Mouse (Mus musculus) neural tube, embryonic 13.5 days (tissue): ENCODE results near the gene Engase. TPM values are rescaled to one million over a fixed set of nuclear protein-coding genes. Genes with fewer than 3 reads are reported as not detected.

Experiments
- ATAC-seq: fragments of 200-750 bp; cut with Nextera tagmentation; 2 replicates; pipeline ENCODE4 v1.8.0; 2017; ENCODE audit warnings: low read depth, mild to moderate bottlenecking, moderate TSS enrichment, moderate library complexity
- H3K27ac ChIP-seq: fragments of 300-500 bp; sonication (generic); replicated peaks from 2 replicates; pipeline ENCODE4 v1.5.1; 2015; ENCODE audit warnings: moderate library complexity, mild to moderate bottlenecking, inconsistent platforms
- H3K27me3 ChIP-seq: fragments of 300-500 bp; sonication (generic); 2 replicates; pipeline ENCODE4 v1.6.1; 2015; ENCODE audit warnings: mild to moderate bottlenecking, inconsistent platforms
- H3K36me3 ChIP-seq: fragments of 300-500 bp; sonication (generic); 2 replicates; pipeline ENCODE4 v1.6.1; 2015; ENCODE audit warnings: mild to moderate bottlenecking, inconsistent platforms
- H3K4me1 ChIP-seq: fragments of 300-500 bp; sonication (generic); replicated peaks from 2 replicates; pipeline ENCODE4 v1.6.1; 2015; ENCODE audit warnings: inconsistent platforms
- H3K4me2 ChIP-seq: fragments of 300-500 bp; sonication (generic); 2 replicates; pipeline ENCODE4 v1.6.1; 2015; ENCODE audit warnings: inconsistent platforms, mild to moderate bottlenecking, moderate library complexity
- H3K4me3 ChIP-seq: fragments of 300-500 bp; sonication (generic); 2 replicates; pipeline ENCODE4 v1.5.1; 2015; ENCODE audit warnings: mild to moderate bottlenecking, inconsistent platforms
- H3K9ac ChIP-seq: fragments of 300-500 bp; sonication (generic); 2 replicates; pipeline ENCODE4 v1.6.1; 2015; ENCODE audit warnings: moderate library complexity, mild to moderate bottlenecking, inconsistent platforms
- H3K9me3 ChIP-seq: fragments of 300-500 bp; sonication (generic); 2 replicates; pipeline ENCODE4 v1.6.1; 2016; ENCODE audit warnings: inconsistent platforms
- WGBS: fragments of 180-500 bp; shearing (Covaris S2); methylation state at CpG from one replicate; pipeline ENCODE4 v1.1.7; 2015; 5-methylcytosine and 5-hydroxymethylcytosine counted together
- polyA plus RNA-seq: library from polyadenylated mRNA; unstranded; fragments of >200 nt; fragmentation: Nextera tagmentation; extraction: Ambion mirVana; gene quantifications from 2 replicates; pipeline ENCODE4 v1.2.1, GENCODE M21; 2015

Gene Engase
- polyA plus RNA-seq, 1 experiment from 2014 or later, result 10.0 TPM

- no peaks in the 10 kb centered on the region for H3K36me3 ChIP-seq
- H3K9me3 ChIP-seq, result no peaks in the 10 kb centered on the region
- peak overlapping the region; percentile 39; the same call in 1 of the 2 replicates for H3K9ac ChIP-seq
- H3K27me3 ChIP-seq, result peaks cover 3% of the 10 kb centered on the region; the same call in 1 of the 2 replicates
- peak overlapping the region; percentile 89 for H3K27ac ChIP-seq
- WGBS, result 37% methylated on average over 15 of the region's 15 CpGs
- H3K4me1 ChIP-seq, result peaks cover 73% of the 10 kb centered on the region
- ATAC-seq, result peak; percentile 66
- peak overlapping the region; percentile 30 for H3K4me2 ChIP-seq
- H3K4me3 ChIP-seq, result no peak overlapping the region
Measured at GRCm38 (mm10) chr11:118512257-118512910, 35.8 kb downstream of the Engase start.

DNA sequence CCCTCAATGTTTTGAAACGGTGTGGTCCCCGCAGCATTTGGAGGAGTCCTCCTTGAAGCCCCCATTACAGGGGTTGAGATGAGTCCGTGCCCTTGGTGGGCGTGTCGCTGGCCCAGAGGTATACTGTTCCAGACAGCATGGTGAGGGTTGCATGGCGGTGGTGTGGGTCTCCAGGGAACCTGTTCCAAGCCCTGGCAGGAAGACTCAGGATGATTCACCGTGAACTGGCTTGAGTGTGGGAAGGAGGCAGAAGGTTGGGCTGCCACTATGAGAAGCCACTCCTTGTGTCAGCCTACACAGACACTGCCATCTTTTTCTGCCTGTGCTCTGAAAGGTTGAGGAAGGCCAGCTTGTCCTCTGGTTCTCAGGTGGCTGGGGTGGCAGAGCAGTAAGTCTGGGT lies 41.3 kb downstream of the Engase start:
- no peak overlapping the region; the same call in 1 of the 2 replicates for H3K27ac ChIP-seq
- H3K4me3 ChIP-seq, result no peak overlapping the region
- no peaks in the 10 kb centered on the region for H3K9me3 ChIP-seq
- peaks cover 4% of the 10 kb centered on the region; the same call in 1 of the 2 replicates for H3K36me3 ChIP-seq
- H3K9ac ChIP-seq, result no peak overlapping the region
- no peaks in the 10 kb centered on the region for H3K27me3 ChIP-seq
- ATAC-seq, result no peak
- no peak overlapping the region for H3K4me2 ChIP-seq
- 65% methylated on average over 7 of the region's 7 CpGs for WGBS
- H3K4me1 ChIP-seq, result peaks cover 57% of the 10 kb centered on the region

DNA sequence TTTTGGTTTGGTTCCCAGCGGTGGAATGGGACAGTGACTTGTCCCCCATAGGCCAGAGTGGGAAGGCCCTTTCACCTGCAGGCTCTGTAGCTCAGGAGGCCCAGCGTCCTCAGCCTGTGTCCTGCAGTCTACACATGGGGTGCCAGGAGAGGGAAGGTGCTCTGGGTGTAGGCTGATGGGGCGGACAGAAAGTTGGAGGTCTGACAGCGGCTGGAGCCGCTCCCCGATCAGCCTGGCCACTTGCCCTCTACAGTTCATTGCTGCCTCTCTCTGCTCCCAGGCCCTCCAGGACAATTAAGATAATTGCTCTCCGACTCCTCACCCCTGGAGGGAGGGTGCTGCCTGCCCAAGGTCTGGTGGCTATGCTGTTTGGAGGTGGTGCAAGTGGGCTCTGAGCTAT lies 42.1 kb downstream of the Engase start:
- Histone ChIP-seq H3K4me2 (no peak overlapping the region), H3K4me3 (no peak overlapping the region), H3K9me3 (no peaks in the 10 kb centered on the region), H3K36me3 (peaks cover 4% of the 10 kb centered on the region; the same call in 1 of the 2 replicates), H3K27ac (no peak overlapping the region; the same call in 1 of the 2 replicates), H3K9ac (0 out of 2 replicates have a peak overlapping the region, but pooled peaks have one; percentile 17), H3K27me3 (no peaks in the 10 kb centered on the region), H3K4me1 (peaks cover 49% of the 10 kb centered on the region)
- no peak for ATAC-seq
- 61% methylated on average over 7 of the region's 7 CpGs for WGBS

- Histone ChIP-seq H3K27ac (no peak overlapping the region), H3K36me3 (peaks cover 4% of the 10 kb centered on the region; the same call in 1 of the 2 replicates), H3K9ac (no peak overlapping the region), H3K27me3 (no peaks in the 10 kb centered on the region), H3K4me3 (no peak overlapping the region), H3K9me3 (no peaks in the 10 kb centered on the region), H3K4me2 (no peak overlapping the region), H3K4me1 (peaks cover 53% of the 10 kb centered on the region)
- WGBS, result 62% methylated on average over 5 of the region's 5 CpGs
- ATAC-seq, result no peak
Measured at GRCm38 (mm10) chr11:118520251-118520650, 43.6 kb downstream of the Engase start.

GRCm38 (mm10) chr11:118520932-118521331 lies 44.3 kb downstream of the Engase start:
- no peak for ATAC-seq
- no peak overlapping the region for H3K4me3 ChIP-seq
- H3K9me3 ChIP-seq, result no peaks in the 10 kb centered on the region
- WGBS, result 73% methylated on average over 2 of the region's 2 CpGs
- no peak overlapping the region for H3K9ac ChIP-seq
- H3K27ac ChIP-seq, result no peak overlapping the region
- H3K27me3 ChIP-seq, result no peaks in the 10 kb centered on the region
- peaks cover 4% of the 10 kb centered on the region; the same call in 1 of the 2 replicates for H3K36me3 ChIP-seq
- no peak overlapping the region for H3K4me2 ChIP-seq
- peaks cover 53% of the 10 kb centered on the region for H3K4me1 ChIP-seq

DNA sequence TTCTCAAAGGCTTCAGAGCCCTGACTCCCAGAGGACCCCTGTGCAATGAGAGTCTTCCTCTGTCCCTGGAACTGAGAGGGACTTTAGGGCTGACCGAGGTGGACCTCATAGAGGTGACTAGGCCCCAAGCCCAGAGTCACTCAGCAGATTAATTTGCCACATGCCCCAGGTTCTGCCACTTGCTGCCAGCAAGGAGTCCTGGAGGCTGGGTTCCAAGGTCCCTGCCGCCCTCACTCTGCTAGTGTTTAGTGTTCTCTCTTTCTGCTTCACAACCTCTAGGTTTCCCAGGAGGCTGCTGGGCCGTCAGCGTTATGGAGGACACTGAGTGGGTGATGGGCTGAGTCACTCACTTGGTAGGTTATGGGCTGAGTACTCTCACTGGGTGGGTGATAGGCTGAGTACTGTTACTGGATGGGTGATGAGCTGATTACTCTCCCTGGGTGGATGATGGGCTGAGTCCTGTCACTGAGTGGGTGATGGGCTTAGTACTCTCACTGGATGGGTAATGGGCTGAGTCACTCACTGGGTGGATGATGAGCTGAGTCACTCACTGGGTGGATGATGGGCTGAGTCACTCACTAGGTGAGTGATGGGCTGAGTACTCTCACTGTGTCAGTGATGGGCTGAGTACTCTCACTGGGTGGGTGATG lies 47.0 kb downstream of the Engase start:
- Histone ChIP-seq H3K4me3 (no peak overlapping the region), H3K4me1 (peaks cover 50% of the 10 kb centered on the region), H3K4me2 (no peak overlapping the region), H3K9me3 (no peaks in the 10 kb centered on the region), H3K36me3 (peaks cover 4% of the 10 kb centered on the region; the same call in 1 of the 2 replicates), H3K9ac (no peak overlapping the region), H3K27ac (peak overlapping the region; percentile 93), H3K27me3 (no peaks in the 10 kb centered on the region)
- no peak for ATAC-seq
- WGBS, result 75% methylated on average over 4 of the region's 4 CpGs

- H3K4me2 ChIP-seq, result no peak overlapping the region
Measured at GRCm38 (mm10) chr11:118525059-118525458, 48.4 kb downstream of the Engase start.

GRCm38 (mm10) chr11:118528761-118529160 lies 52.1 kb downstream of the Engase start:
- Histone ChIP-seq H3K4me1 (peaks cover 77% of the 10 kb centered on the region), H3K27ac (no peak overlapping the region), H3K27me3 (no peaks in the 10 kb centered on the region), H3K9me3 (no peaks in the 10 kb centered on the region), H3K4me2 (no peak overlapping the region), H3K4me3 (no peak overlapping the region), H3K9ac (no peak overlapping the region), H3K36me3 (no peaks in the 10 kb centered on the region)
- WGBS, result 92% methylated on average over 9 of the region's 9 CpGs
- ATAC-seq, result no peak

More at GRCm38 (mm10) chr11:118525059-118525458, 48.4 kb downstream of the Engase start:
- H3K4me3 ChIP-seq, result no peak overlapping the region
- H3K9ac ChIP-seq, result peak overlapping the region; percentile 52
- H3K9me3 ChIP-seq, result no peaks in the 10 kb centered on the region
- 8% methylated on average over 11 of the region's 11 CpGs for WGBS
- ATAC-seq, result peak; percentile 58
- H3K4me1 ChIP-seq, result peaks cover 55% of the 10 kb centered on the region
- peak overlapping the region; percentile 93 for H3K27ac ChIP-seq
- peaks cover 4% of the 10 kb centered on the region; the same call in 1 of the 2 replicates for H3K36me3 ChIP-seq
- H3K27me3 ChIP-seq, result no peaks in the 10 kb centered on the region

GRCm38 (mm10) chr11:118530313-118530712 lies 53.7 kb downstream of the Engase start:
- no peaks in the 10 kb centered on the region for H3K36me3 ChIP-seq
- H3K27me3 ChIP-seq, result no peaks in the 10 kb centered on the region
- H3K27ac ChIP-seq, result peak overlapping the region; percentile 64
- 75% methylated on average over 8 of the region's 8 CpGs for WGBS
- H3K9me3 ChIP-seq, result no peaks in the 10 kb centered on the region
- peaks cover 78% of the 10 kb centered on the region for H3K4me1 ChIP-seq
- H3K4me3 ChIP-seq, result no peak overlapping the region
- 0 out of 2 replicates have a peak overlapping the region, but pooled peaks have one; percentile 47 for H3K9ac ChIP-seq
- no peak for ATAC-seq
- no peak overlapping the region for H3K4me2 ChIP-seq

- Histone ChIP-seq H3K4me3 (no peak overlapping the region), H3K27me3 (no peaks in the 10 kb centered on the region), H3K4me2 (no peak overlapping the region), H3K9me3 (no peaks in the 10 kb centered on the region), H3K36me3 (no peaks in the 10 kb centered on the region), H3K9ac (peak overlapping the region; percentile 13; the same call in 1 of the 2 replicates), H3K4me1 (peaks cover 63% of the 10 kb centered on the region), H3K27ac (peak overlapping the region; percentile 56)
- peak; percentile 43 for ATAC-seq
- WGBS, result 30% methylated on average over 18 of the region's 18 CpGs
Measured at GRCm38 (mm10) chr11:118534382-118535092, 57.9 kb downstream of the Engase start.

DNA sequence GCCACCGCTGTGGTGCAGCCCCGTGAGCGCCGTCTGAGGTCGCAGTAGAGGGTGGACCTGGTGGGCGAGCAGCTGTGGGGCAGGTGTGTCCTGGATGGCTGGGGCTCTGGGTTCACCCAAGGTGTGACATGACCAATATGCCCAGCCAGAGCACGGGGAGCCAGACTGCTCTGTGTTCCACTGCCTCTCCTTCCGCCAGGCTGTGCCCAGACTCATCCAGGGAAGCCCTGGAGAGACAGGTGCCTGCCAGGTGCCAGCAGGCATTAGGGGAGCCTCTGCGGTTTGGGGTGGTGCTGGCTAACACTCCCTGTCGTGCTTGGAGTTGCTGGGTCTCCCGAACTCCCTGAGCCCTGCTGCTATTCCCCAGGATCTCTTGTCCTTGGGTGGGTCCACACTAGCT lies 61.4 kb downstream of the Engase start:
- no peak overlapping the region for H3K4me2 ChIP-seq
- no peak overlapping the region for H3K4me3 ChIP-seq
- H3K9me3 ChIP-seq, result no peaks in the 10 kb centered on the region
- H3K27me3 ChIP-seq, result no peaks in the 10 kb centered on the region
- H3K4me1 ChIP-seq, result peaks cover 55% of the 10 kb centered on the region
- no peak for ATAC-seq
- peak overlapping the region; percentile 59 for H3K27ac ChIP-seq
- H3K36me3 ChIP-seq, result no peaks in the 10 kb centered on the region
- 65% methylated on average over 11 of the region's 11 CpGs for WGBS
- H3K9ac ChIP-seq, result no peak overlapping the region; the same call in 1 of the 2 replicates
